Mouse (Mus musculus) brain, embryonic 14.5 days (tissue): Measurements from ENCODE around the gene Trim3. TPM values are rescaled to one million over a fixed set of nuclear protein-coding genes. Genes with fewer than 3 reads are reported as not detected.

Experiments
- DNase-seq: peaks from one replicate; pipeline ENCODE4 v3.0.0-alpha.2; 2011; ENCODE audit warnings: low read depth
- CTCF ChIP-seq: fragments of 200-500 bp; IDR thresholded peaks from 2 replicates; pipeline ENCODE4 v1.5.1; 2012; ENCODE audit warnings: inconsistent platforms, mild to moderate bottlenecking, moderate library complexity, borderline replicate concordance; ENCODE audit not compliant: insufficient read depth, insufficient read length; ENCODE audit errors: extremely low read depth
- POLR2A ChIP-seq: fragments of 200-500 bp; IDR thresholded peaks from 2 replicates; pipeline ENCODE4 v1.6.1; 2012; ENCODE audit warnings: mild to moderate bottlenecking, inconsistent platforms, borderline replicate concordance; ENCODE audit not compliant: poor library complexity, insufficient read depth, insufficient read length, severe bottlenecking; ENCODE audit errors: extremely low read depth
- polyA plus RNA-seq: library from polyadenylated mRNA; depleted of rRNA; stranded (reverse); fragments of >200 nt; gene quantifications from 2 replicates; pipeline ENCODE4 v1.2.3, GENCODE M21; 2012

Trim3 gene
- polyA plus RNA-seq, 1 experiment, result 127 TPM

GRCm38 (mm10) chr7:105588325-105588912 is 45.0 kb downstream of the Trim3 start:
- no peak for DNase-seq
- TF ChIP-seq CTCF (no peak), POLR2A (no peak)

GRCm38 (mm10) chr7:105581959-105582358 is 51.4 kb downstream of the Trim3 start:
- TF ChIP-seq POLR2A (no peak), CTCF (no peak)
- no peak for DNase-seq

- TF ChIP-seq CTCF (no peak), POLR2A (peak; percentile 93)
- DNase-seq, result peak; percentile 91
Measured at GRCm38 (mm10) chr7:105581094-105581703, 52.2 kb downstream of the Trim3 start, which contains the start of gene Apbb1. Apbb1 (minus strand) TSS chr7:105581653.

GRCm38 (mm10) chr7:105580627-105581089 is 52.7 kb downstream of the Trim3 start:
- peak; percentile 80 for DNase-seq
- no peak for TF ChIP-seq POLR2A
- TF ChIP-seq CTCF, result no peak

- TF ChIP-seq CTCF (no peak), POLR2A (no peak)
- no peak for DNase-seq
Measured at GRCm38 (mm10) chr7:105578481-105578880, 54.9 kb downstream of the Trim3 start.

GRCm38 (mm10) chr7:105577377-105577871 is 55.9 kb downstream of the Trim3 start:
- no peak for DNase-seq
- TF ChIP-seq POLR2A (no peak), CTCF (no peak)

GRCm38 (mm10) chr7:105576166-105576748 is 57.1 kb downstream of the Trim3 start:
- DNase-seq, result no peak
- TF ChIP-seq CTCF, result no peak
- no peak for TF ChIP-seq POLR2A

- no peak for DNase-seq
- TF ChIP-seq POLR2A (no peak), CTCF (no peak)
Measured at GRCm38 (mm10) chr7:105574537-105574936, 58.8 kb downstream of the Trim3 start.

- no peak for TF ChIP-seq CTCF
- no peak for TF ChIP-seq POLR2A
- DNase-seq, result no peak
Measured at GRCm38 (mm10) chr7:105572949-105573348, 60.4 kb downstream of the Trim3 start.

- no peak for DNase-seq
- TF ChIP-seq POLR2A, result no peak
- no peak for TF ChIP-seq CTCF
Measured at GRCm38 (mm10) chr7:105570756-105571155, 62.6 kb downstream of the Trim3 start.
